Mouse (Mus musculus) regulatory T cell (primary cell): ENCODE measurements around the gene Ttpal.

ENCODE experiments used
- in situ Hi-C: fragments of 300-600 bp; cut with MboI, MseI; formaldehyde crosslinking; loops from one replicate; pipeline ENCODE4 v1.15.1; 2025; ENCODE audit warnings: high pct_unique_total_duplicates

The Ttpal gene

DNA sequence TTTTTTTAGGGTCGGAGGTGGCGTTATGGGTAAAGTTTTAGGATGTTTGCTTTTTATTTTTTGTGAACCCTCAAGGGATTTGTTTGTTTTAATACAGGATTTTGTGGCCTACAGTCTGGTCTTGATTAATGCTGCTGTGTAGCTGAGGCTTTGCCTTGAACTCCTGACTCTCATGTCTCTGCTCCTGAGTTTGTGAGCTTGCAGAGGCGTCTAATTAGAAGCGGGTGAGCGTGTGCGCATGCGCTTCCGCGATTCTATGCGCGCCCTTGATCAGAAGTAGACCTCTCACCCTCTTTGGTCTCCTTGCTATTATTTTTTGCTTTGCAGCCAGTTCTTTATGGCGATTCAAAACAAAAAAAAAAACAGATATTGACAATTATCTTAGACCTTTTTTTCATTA, 57.3 kb downstream of the Ttpal start:
- in situ Hi-C loops, result no loop called here

GRCm38 (mm10) chr2:163660103-163660701, 58.1 kb downstream of the Ttpal start:
- in situ Hi-C loops, result loop anchor here (5.0 kb wide), 1 partner anchor 62 kb away; no protein-coding TSS in a partner anchor

DNA sequence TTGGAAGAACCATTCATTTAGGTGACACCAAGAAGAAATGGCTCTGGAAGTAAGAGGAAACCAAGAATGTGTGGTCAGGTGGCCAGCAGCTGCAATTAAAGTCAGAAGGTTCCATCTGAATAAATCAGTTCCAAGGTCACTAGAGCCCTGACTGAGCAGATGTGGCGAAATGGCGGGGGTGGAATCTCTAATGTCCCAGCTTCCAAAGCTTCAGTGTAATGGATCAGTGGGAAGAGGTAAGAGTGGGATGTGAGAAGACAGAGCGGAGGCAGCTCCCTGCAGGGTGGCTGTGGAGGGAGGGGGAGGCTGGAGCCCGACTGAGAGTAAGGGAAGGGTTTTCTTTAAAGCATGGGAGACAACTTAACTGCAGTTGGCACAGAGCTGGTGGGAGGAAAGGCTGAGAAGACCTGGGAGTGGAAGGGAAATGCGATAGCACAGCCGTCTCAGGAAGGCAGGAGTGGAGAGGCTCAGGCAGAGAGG, 59.3 kb downstream of the Ttpal start:
- in situ Hi-C loops, result loop anchor here (5.0 kb wide), 1 partner anchor 61 kb away; no protein-coding TSS in a partner anchor

- in situ Hi-C loops, result loop anchor here (5.0 kb wide), 1 partner anchor 60 kb away; no protein-coding TSS in a partner anchor
Observed at GRCm38 (mm10) chr2:163662076-163662475, 60.0 kb downstream of the Ttpal start.

- in situ Hi-C loops, result loop anchor here (5.0 kb wide), 1 partner anchor 60 kb away; no protein-coding TSS in a partner anchor
Observed at GRCm38 (mm10) chr2:163662698-163663221, 60.6 kb downstream of the Ttpal start.

GRCm38 (mm10) chr2:163663930-163664329, 61.8 kb downstream of the Ttpal start:
- in situ Hi-C loops, result loop anchor here (5.0 kb wide), 1 partner anchor 58 kb away; no protein-coding TSS in a partner anchor

- in situ Hi-C loops, result no loop called here
Observed at GRCm38 (mm10) chr2:163667045-163667444, 64.9 kb downstream of the Ttpal start.
